Mouse (Mus musculus) hindbrain, embryonic 13.5 days (tissue): ENCODE results near the gene Etv6. TPM values are rescaled to one million over a fixed set of nuclear protein-coding genes. Genes with fewer than 3 reads are reported as not detected.
A peak's percentile ranks its signal among the peaks of the same experiment; 100 is the strongest.

ENCODE experiments used
- ATAC-seq: fragments of 200-750 bp; cut with Nextera tagmentation; 2 replicates; pipeline ENCODE4 v1.8.0; 2017; ENCODE audit warnings: moderate TSS enrichment; ENCODE audit not compliant: low FRiP score
- H3K27ac ChIP-seq: fragments of 300-500 bp; sonication (generic); 2 replicates; pipeline ENCODE4 v1.5.1; 2015; ENCODE audit warnings: inconsistent platforms, mild to moderate bottlenecking, moderate library complexity
- H3K27me3 ChIP-seq: fragments of 300-500 bp; sonication (generic); 2 replicates; pipeline ENCODE4 v1.6.1; 2015; ENCODE audit warnings: mild to moderate bottlenecking, inconsistent platforms
- H3K36me3 ChIP-seq: fragments of 300-500 bp; sonication (generic); 2 replicates; pipeline ENCODE4 v1.6.1; 2015; ENCODE audit warnings: mild to moderate bottlenecking, inconsistent platforms
- H3K4me1 ChIP-seq: fragments of 300-500 bp; sonication (generic); replicated peaks from 2 replicates; pipeline ENCODE4 v1.6.1; 2015; ENCODE audit warnings: inconsistent platforms
- H3K4me2 ChIP-seq: fragments of 300-500 bp; sonication (generic); 2 replicates; pipeline ENCODE4 v1.6.1; 2015; ENCODE audit warnings: inconsistent platforms, mild to moderate bottlenecking, moderate library complexity
- H3K4me3 ChIP-seq: fragments of 300-500 bp; sonication (generic); 2 replicates; pipeline ENCODE4 v1.5.1; 2015; ENCODE audit warnings: mild to moderate bottlenecking, inconsistent platforms
- H3K9ac ChIP-seq: fragments of 300-500 bp; sonication (generic); 2 replicates; pipeline ENCODE4 v1.6.1; 2015; ENCODE audit warnings: mild to moderate bottlenecking, inconsistent platforms
- H3K9me3 ChIP-seq: fragments of 300-500 bp; sonication (generic); 2 replicates; pipeline ENCODE4 v1.6.1; 2016; ENCODE audit warnings: inconsistent platforms
- WGBS: fragments of 180-500 bp; shearing (Covaris S2); methylation state at CpG from one replicate; pipeline ENCODE4 v1.1.7; 2015; 5-methylcytosine and 5-hydroxymethylcytosine counted together
- polyA plus RNA-seq: library from polyadenylated mRNA; unstranded; fragments of >200 nt; fragmentation: Nextera tagmentation; extraction: Ambion mirVana; gene quantifications from 2 replicates; pipeline ENCODE4 v1.2.1, GENCODE M21; 2015

Gene Etv6
- polyA plus RNA-seq, 1 experiment from 2014 or later: 6.4 TPM

DNA sequence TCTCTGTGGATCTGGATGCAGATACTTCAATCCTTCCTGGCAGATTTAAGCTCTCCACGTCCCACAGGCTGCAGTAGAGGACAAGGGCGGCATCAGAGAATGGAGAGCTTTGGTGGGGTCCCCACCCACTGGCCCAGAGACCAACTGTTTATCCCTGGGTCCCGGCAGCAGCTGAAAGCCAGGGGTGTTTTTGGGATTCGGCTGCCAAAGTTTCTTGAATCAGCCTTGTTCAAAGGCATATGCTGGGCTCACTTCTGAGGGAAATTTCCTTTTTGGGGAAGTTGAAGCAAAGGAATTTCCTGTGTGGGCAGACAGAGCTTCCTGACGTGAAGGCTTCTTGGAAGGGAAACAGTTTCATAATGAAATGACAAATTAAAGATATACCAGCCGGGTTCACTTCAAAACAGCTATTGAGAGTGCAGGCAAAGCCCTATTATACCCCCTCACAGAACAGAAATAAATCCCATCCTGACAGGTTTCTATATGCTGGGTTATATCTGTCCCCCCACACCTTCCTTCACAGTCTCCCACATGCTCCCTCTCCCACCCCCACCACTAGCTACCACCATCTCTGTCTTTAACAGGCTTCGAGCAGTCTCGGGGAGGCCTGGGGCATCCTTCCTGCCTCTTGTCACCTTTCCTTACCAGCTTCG lies 116.5 kb downstream of the Etv6 start:
- H3K27ac ChIP-seq: peak overlapping the region; percentile 48; the same call in 1 of the 2 replicates

DNA sequence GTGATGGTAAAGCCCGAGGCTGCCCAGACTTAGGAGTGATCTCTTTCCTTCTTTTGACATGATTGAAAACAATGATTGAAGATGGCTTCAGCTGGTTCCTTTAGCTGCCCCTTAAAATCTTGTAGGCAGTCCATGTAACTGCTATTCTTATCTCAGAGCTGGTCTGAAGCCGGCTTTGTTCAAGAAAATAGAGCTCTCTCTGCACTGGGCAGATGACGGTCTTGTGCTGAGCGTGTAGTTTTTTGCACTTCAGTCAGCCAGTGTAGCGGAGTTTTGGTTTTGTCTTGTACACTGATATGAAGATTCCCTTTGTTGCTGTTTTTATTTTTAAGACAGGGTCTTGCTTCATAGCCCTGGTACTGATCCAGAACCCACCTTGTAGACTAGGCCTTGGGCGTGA lies 117.0 kb downstream of the Etv6 start:
- Histone ChIP-seq H3K9me3 (no peaks in the 10 kb centered on the region), H3K27me3 (no peaks in the 10 kb centered on the region), H3K4me1 (peaks cover 70% of the 10 kb centered on the region), H3K4me3 (no peak overlapping the region), H3K9ac (no peak overlapping the region), H3K27ac (peak overlapping the region; percentile 48), H3K4me2 (no peak overlapping the region), H3K36me3 (no peaks in the 10 kb centered on the region)
- no peak for ATAC-seq
- 82% methylated on average over 6 of the region's 6 CpGs for WGBS

More for the DNA sequence above, 116.5 kb downstream of the Etv6 start:
- H3K9ac ChIP-seq: no peak overlapping the region
- 71% methylated on average over 9 of the region's 9 CpGs for WGBS
- no peak for ATAC-seq
- peaks cover 68% of the 10 kb centered on the region for H3K4me1 ChIP-seq
- no peak overlapping the region for H3K4me3 ChIP-seq
- no peaks in the 10 kb centered on the region for H3K27me3 ChIP-seq
- H3K36me3 ChIP-seq: no peaks in the 10 kb centered on the region
- no peaks in the 10 kb centered on the region for H3K9me3 ChIP-seq
- no peak overlapping the region for H3K4me2 ChIP-seq

DNA sequence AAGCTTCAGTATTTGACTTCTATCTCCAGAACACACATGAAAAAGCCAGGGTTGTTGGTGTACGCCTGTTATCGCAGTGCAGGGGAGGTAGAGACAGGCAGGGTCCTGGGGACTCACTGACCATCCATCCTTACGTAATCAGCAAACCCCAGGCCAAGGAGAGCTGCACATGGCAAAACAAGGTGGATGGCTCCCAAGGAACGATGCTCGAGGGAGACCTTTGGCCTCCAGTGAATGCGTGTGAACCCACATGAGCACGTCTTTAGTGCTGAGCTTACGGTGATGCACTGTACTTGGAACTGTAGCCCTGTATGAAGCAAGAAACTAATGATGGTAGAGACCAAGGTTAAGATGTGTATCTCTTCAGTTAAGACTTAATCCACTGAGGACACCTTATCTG lies 119.2 kb downstream of the Etv6 start:
- H3K4me1 ChIP-seq: peaks cover 58% of the 10 kb centered on the region
- H3K4me3 ChIP-seq: no peak overlapping the region
- H3K4me2 ChIP-seq: no peak overlapping the region
- no peaks in the 10 kb centered on the region for H3K27me3 ChIP-seq
- H3K36me3 ChIP-seq: no peaks in the 10 kb centered on the region
- ATAC-seq: no peak
- H3K9me3 ChIP-seq: no peaks in the 10 kb centered on the region
- WGBS: 87% methylated on average over 8 of the region's 8 CpGs
- no peak overlapping the region for H3K9ac ChIP-seq
- no peak overlapping the region for H3K27ac ChIP-seq

- WGBS: 25% methylated on average over 8 of the region's 8 CpGs
Observed at GRCm38 (mm10) chr6:134155900-134156623, 120.6 kb downstream of the Etv6 start.

DNA sequence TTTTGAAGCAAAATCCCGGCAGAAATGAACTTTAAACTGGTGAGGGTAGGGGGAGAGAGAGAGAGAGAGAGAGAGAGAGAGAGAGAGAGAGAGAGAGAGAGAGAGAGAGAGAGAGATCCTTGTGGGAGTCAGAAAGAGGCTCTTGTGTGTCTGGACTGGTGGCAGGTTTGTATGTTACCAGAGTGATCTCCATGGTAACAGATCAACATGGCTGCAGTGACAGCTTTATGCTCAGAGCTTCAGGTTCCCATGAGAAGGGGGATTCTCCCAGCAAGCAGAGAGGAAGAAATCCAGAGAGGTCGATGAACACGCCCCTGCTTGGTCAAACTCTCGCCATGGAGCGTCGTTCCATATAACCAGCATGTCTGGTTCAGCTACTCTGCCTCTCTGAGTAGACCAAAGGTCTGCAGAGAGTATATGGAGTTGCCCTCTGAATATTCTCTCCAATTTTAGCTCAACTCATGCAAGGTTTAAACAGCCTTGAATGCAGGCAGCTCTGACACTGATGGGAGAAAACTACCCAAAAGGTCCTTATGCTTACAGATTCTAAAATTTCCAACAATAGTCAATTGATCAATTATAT lies 122.1 kb downstream of the Etv6 start:
- Histone ChIP-seq H3K27ac (peak overlapping the region; percentile 70), H3K9ac (no peak overlapping the region), H3K4me1 (peaks cover 43% of the 10 kb centered on the region), H3K4me3 (no peak overlapping the region), H3K9me3 (no peaks in the 10 kb centered on the region), H3K27me3 (no peaks in the 10 kb centered on the region), H3K36me3 (no peaks in the 10 kb centered on the region), H3K4me2 (peak overlapping the region; percentile 20; the same call in 1 of the 2 replicates)
- WGBS: 31% methylated on average over 6 of the region's 6 CpGs
- peak; percentile 75 for ATAC-seq

More at GRCm38 (mm10) chr6:134155900-134156623, 120.6 kb downstream of the Etv6 start:
- Histone ChIP-seq H3K27ac (0 out of 2 replicates have a peak overlapping the region, but pooled peaks have one; percentile 20), H3K4me2 (no peak overlapping the region), H3K36me3 (no peaks in the 10 kb centered on the region), H3K27me3 (no peaks in the 10 kb centered on the region), H3K9ac (no peak overlapping the region), H3K4me1 (peaks cover 52% of the 10 kb centered on the region), H3K9me3 (no peaks in the 10 kb centered on the region), H3K4me3 (no peak overlapping the region)
- no peak; the same call in 1 of the 2 replicates for ATAC-seq

GRCm38 (mm10) chr6:134158201-134158600 lies 122.7 kb downstream of the Etv6 start:
- Histone ChIP-seq H3K4me1 (peaks cover 39% of the 10 kb centered on the region), H3K36me3 (no peaks in the 10 kb centered on the region), H3K9ac (no peak overlapping the region), H3K4me3 (no peak overlapping the region), H3K9me3 (no peaks in the 10 kb centered on the region), H3K27ac (peak overlapping the region; percentile 70; the same call in 1 of the 2 replicates), H3K27me3 (no peaks in the 10 kb centered on the region), H3K4me2 (no peak overlapping the region)
- ATAC-seq: no peak
- 86% methylated on average over 2 of the region's 2 CpGs for WGBS

DNA sequence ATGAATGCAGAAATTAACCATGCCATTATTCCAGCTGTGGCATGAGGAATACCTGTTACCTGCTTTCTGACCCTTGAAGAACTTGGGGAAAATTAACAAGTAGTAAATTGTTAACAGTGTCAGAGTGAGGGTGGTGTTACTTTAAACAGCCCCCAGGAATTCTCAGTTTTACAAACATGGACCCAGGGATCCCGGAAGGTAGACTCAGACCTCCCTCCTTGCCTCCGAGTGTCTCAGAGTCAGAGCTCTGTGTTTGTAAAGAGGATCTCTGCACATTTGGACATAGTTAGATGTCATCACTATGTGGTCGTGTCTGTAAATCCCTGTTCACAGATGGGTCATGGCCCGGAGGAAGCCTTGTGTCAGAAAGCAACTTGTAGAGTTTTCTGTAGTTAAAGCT lies 124.2 kb downstream of the Etv6 start:
- no peak overlapping the region for H3K27ac ChIP-seq
- H3K4me2 ChIP-seq: no peak overlapping the region
- ATAC-seq: no peak
- WGBS: 82% methylated on average over 4 of the region's 4 CpGs
- no peaks in the 10 kb centered on the region for H3K9me3 ChIP-seq
- no peaks in the 10 kb centered on the region for H3K36me3 ChIP-seq
- H3K4me1 ChIP-seq: peaks cover 38% of the 10 kb centered on the region
- H3K4me3 ChIP-seq: no peak overlapping the region
- no peak overlapping the region for H3K9ac ChIP-seq
- no peaks in the 10 kb centered on the region for H3K27me3 ChIP-seq

- Histone ChIP-seq H3K4me2 (no peak overlapping the region), H3K4me1 (peaks cover 25% of the 10 kb centered on the region), H3K9ac (no peak overlapping the region), H3K4me3 (no peak overlapping the region), H3K27ac (no peak overlapping the region), H3K27me3 (no peaks in the 10 kb centered on the region), H3K36me3 (no peaks in the 10 kb centered on the region), H3K9me3 (no peaks in the 10 kb centered on the region)
- ATAC-seq: 0 out of 2 replicates have a peak, but pooled peaks have one; percentile 22
- 74% methylated on average over 13 of the region's 13 CpGs for WGBS
Observed at GRCm38 (mm10) chr6:134161040-134161439, 125.5 kb downstream of the Etv6 start.

DNA sequence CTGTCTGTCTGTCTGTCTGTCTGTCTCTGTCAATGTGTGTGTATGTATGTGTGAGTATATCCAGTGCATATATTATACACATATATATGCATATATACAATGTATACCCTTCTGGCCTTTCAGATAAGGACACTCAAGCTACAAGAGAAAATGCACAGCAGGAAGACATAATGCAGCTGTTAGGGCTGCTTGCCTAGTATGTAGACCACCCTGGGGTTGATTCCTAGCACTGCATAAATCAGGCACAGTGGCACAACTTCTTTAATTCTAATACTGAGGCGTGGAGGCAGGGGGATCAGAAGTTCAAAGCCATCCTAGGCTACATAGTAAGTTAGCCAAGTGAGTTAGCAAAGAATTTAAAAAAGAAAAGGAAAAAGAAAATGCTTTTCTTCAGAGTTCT lies 127.8 kb downstream of the Etv6 start:
- Histone ChIP-seq H3K36me3 (no peaks in the 10 kb centered on the region), H3K9me3 (no peaks in the 10 kb centered on the region), H3K9ac (no peak overlapping the region), H3K4me1 (0 out of 2 replicates have a peak, but pooled peaks cover 4% of the 10 kb centered on the region), H3K4me3 (no peak overlapping the region), H3K27ac (no peak overlapping the region), H3K27me3 (no peaks in the 10 kb centered on the region), H3K4me2 (no peak overlapping the region)
- ATAC-seq: no peak
- 93% methylated on average over 1 of the region's 1 CpGs for WGBS

DNA sequence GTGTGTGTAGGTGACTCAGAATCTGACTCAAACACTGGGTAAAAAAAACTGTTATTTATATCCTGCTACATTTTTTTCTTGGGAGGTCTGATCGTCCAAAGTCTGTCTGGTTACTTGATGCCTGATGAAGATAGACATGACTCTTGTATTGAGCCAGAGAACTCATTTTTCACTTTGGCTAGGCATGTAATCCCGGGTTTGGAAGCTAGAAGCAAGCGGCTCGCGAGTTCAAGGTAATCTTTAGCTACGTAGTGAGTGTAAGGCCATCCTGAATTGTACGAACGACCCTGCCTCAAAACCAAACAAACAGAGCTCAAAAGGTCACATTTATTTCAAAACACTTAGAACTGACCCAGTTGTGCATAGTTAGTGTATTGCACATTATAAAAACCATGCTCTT lies 128.9 kb downstream of the Etv6 start:
- H3K4me3 ChIP-seq: no peak overlapping the region
- H3K9me3 ChIP-seq: no peaks in the 10 kb centered on the region
- no peaks in the 10 kb centered on the region for H3K36me3 ChIP-seq
- no peaks in the 10 kb centered on the region for H3K27me3 ChIP-seq
- H3K4me2 ChIP-seq: no peak overlapping the region
- H3K9ac ChIP-seq: no peak overlapping the region
- H3K27ac ChIP-seq: no peak overlapping the region
- H3K4me1 ChIP-seq: 0 out of 2 replicates have a peak, but pooled peaks cover 4% of the 10 kb centered on the region
- no peak for ATAC-seq
- 74% methylated on average over 8 of the region's 8 CpGs for WGBS

GRCm38 (mm10) chr6:134165012-134165411 lies 129.5 kb downstream of the Etv6 start:
- no peak for ATAC-seq
- H3K27me3 ChIP-seq: no peaks in the 10 kb centered on the region
- WGBS: 73% methylated on average over 8 of the region's 8 CpGs
- no peak overlapping the region for H3K4me2 ChIP-seq
- no peaks in the 10 kb centered on the region for H3K36me3 ChIP-seq
- H3K9me3 ChIP-seq: no peaks in the 10 kb centered on the region
- H3K27ac ChIP-seq: no peak overlapping the region
- no peak overlapping the region for H3K9ac ChIP-seq
- H3K4me1 ChIP-seq: peaks cover 5% of the 10 kb centered on the region; the same call in 1 of the 2 replicates
- H3K4me3 ChIP-seq: no peak overlapping the region

DNA sequence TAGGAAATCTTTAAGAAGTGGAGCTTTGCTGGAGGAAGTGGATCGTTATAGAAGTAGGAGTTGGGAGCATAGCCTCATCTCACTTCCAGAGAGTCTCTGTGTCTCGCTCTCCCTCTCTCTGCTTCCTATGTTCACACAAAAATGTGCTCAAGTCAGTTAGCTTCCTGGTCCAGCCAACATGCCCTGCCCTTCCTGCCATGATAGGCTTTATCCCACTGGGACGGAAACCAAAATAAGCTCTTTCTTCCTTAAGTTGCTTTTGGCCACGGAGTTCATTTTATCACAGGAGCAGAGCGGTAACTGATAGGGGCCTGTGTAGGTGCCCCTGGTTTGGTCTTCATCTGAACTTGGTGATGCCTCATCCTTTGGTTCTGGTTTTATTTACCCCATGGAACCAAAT lies 132.5 kb downstream of the Etv6 start:
- Histone ChIP-seq H3K9ac (no peak overlapping the region), H3K27me3 (no peaks in the 10 kb centered on the region), H3K36me3 (no peaks in the 10 kb centered on the region), H3K4me3 (no peak overlapping the region), H3K27ac (no peak overlapping the region), H3K4me1 (peaks cover 10% of the 10 kb centered on the region), H3K4me2 (no peak overlapping the region), H3K9me3 (no peaks in the 10 kb centered on the region)
- no peak for ATAC-seq
- WGBS: 82% methylated on average over 5 of the region's 5 CpGs
